Mouse (Mus musculus) forebrain, embryonic 13.5 days (tissue): Measurements from ENCODE around the gene Mrps27. TPM values are rescaled to one million over a fixed set of nuclear protein-coding genes. Genes with fewer than 3 reads are reported as not detected.

Experiments used
- ATAC-seq: fragments of 200-750 bp; cut with Nextera tagmentation; 2 replicates; pipeline ENCODE4 v1.8.0; 2017
- H3K27ac ChIP-seq: fragments of 300-500 bp; sonication (generic); 2 replicates; pipeline ENCODE4 v1.5.1; 2015; ENCODE audit warnings: inconsistent platforms, mild to moderate bottlenecking, moderate library complexity
- H3K27me3 ChIP-seq: fragments of 300-500 bp; sonication (generic); 2 replicates; pipeline ENCODE4 v1.6.1; 2015; ENCODE audit warnings: mild to moderate bottlenecking, inconsistent platforms
- H3K36me3 ChIP-seq: fragments of 300-500 bp; sonication (generic); 2 replicates; pipeline ENCODE4 v1.6.1; 2015; ENCODE audit warnings: mild to moderate bottlenecking, inconsistent platforms; ENCODE audit not compliant: poor library complexity, severe bottlenecking
- H3K4me1 ChIP-seq: fragments of 300-500 bp; sonication (generic); 2 replicates; pipeline ENCODE4 v1.6.1; 2015; ENCODE audit warnings: inconsistent platforms
- H3K4me2 ChIP-seq: fragments of 300-500 bp; sonication (generic); 2 replicates; pipeline ENCODE4 v1.6.1; 2015; ENCODE audit warnings: inconsistent platforms, mild to moderate bottlenecking, moderate library complexity
- H3K4me3 ChIP-seq: fragments of 300-500 bp; sonication (generic); 2 replicates; pipeline ENCODE4 v1.5.1; 2015; ENCODE audit warnings: mild to moderate bottlenecking, inconsistent platforms
- H3K9ac ChIP-seq: fragments of 300-500 bp; sonication (generic); 2 replicates; pipeline ENCODE4 v1.6.1; 2015; ENCODE audit warnings: mild to moderate bottlenecking, inconsistent platforms
- H3K9me3 ChIP-seq: fragments of 300-500 bp; sonication (generic); replicated peaks from 2 replicates; pipeline ENCODE4 v1.6.1; 2016; ENCODE audit warnings: inconsistent platforms
- WGBS: fragments of 180-500 bp; shearing (Covaris S2); methylation state at CpG from one replicate; pipeline ENCODE4 v1.1.7; 2015; 5-methylcytosine and 5-hydroxymethylcytosine counted together
- polyA plus RNA-seq: library from polyadenylated mRNA; unstranded; fragments of >200 nt; fragmentation: Nextera tagmentation; extraction: Ambion mirVana; gene quantifications from 2 replicates; pipeline ENCODE4 v1.2.1, GENCODE M21; 2015

The Mrps27 gene
- polyA plus RNA-seq, 1 experiment from 2014 or later = 44.9 TPM

GRCm38 (mm10) chr13:99447403-99448199 is 103.0 kb downstream of the Mrps27 start:
- H3K4me2 ChIP-seq = peak overlapping the region; percentile 67
- H3K9me3 ChIP-seq = no peaks in the 10 kb centered on the region
- peak overlapping the region; percentile 73 for H3K9ac ChIP-seq
- peak; percentile 13 for ATAC-seq
- H3K4me1 ChIP-seq = peaks cover 93% of the 10 kb centered on the region
- H3K27me3 ChIP-seq = no peaks in the 10 kb centered on the region
- WGBS = 10% methylated on average over 11 of the region's 11 CpGs
- peaks cover 6% of the 10 kb centered on the region; the same call in 1 of the 2 replicates for H3K36me3 ChIP-seq
- H3K4me3 ChIP-seq = peak overlapping the region; percentile 44
- peak overlapping the region; percentile 95 for H3K27ac ChIP-seq

GRCm38 (mm10) chr13:99448278-99448677 is 103.7 kb downstream of the Mrps27 start:
- Histone ChIP-seq H3K4me3 (no peak overlapping the region), H3K27ac (peak overlapping the region; percentile 95), H3K9me3 (no peaks in the 10 kb centered on the region), H3K27me3 (no peaks in the 10 kb centered on the region), H3K9ac (no peak overlapping the region), H3K36me3 (peaks cover 13% of the 10 kb centered on the region; the same call in 1 of the 2 replicates), H3K4me2 (no peak overlapping the region), H3K4me1 (peaks cover 87% of the 10 kb centered on the region)
- WGBS = 31% methylated on average over 4 of the region's 4 CpGs
- ATAC-seq = no peak

GRCm38 (mm10) chr13:99449547-99449946 is 105.0 kb downstream of the Mrps27 start:
- Histone ChIP-seq H3K4me1 (peaks cover 74% of the 10 kb centered on the region), H3K9me3 (no peaks in the 10 kb centered on the region), H3K36me3 (peaks cover 15% of the 10 kb centered on the region; the same call in 1 of the 2 replicates), H3K4me2 (no peak overlapping the region), H3K4me3 (no peak overlapping the region), H3K27me3 (no peaks in the 10 kb centered on the region), H3K27ac (peak overlapping the region; percentile 95), H3K9ac (no peak overlapping the region)
- WGBS = 83% methylated on average over 4 of the region's 4 CpGs
- ATAC-seq = no peak

- Histone ChIP-seq H3K27ac (0 out of 2 replicates have a peak overlapping the region, but pooled peaks have one; percentile 57), H3K9me3 (no peaks in the 10 kb centered on the region), H3K27me3 (no peaks in the 10 kb centered on the region), H3K4me2 (no peak overlapping the region), H3K36me3 (peaks cover 21% of the 10 kb centered on the region; the same call in 1 of the 2 replicates), H3K4me3 (no peak overlapping the region), H3K9ac (no peak overlapping the region), H3K4me1 (peaks cover 73% of the 10 kb centered on the region)
- ATAC-seq = no peak
- WGBS = 70% methylated on average over 7 of the region's 7 CpGs
Measured at GRCm38 (mm10) chr13:99450766-99451165, 106.2 kb downstream of the Mrps27 start.

- peaks cover 73% of the 10 kb centered on the region for H3K4me1 ChIP-seq
- no peak overlapping the region for H3K9ac ChIP-seq
- H3K4me3 ChIP-seq = no peak overlapping the region
- H3K36me3 ChIP-seq = peaks cover 21% of the 10 kb centered on the region; the same call in 1 of the 2 replicates
- no peaks in the 10 kb centered on the region for H3K27me3 ChIP-seq
- no peak overlapping the region for H3K4me2 ChIP-seq
- H3K27ac ChIP-seq = peak overlapping the region; percentile 57
- no peak for ATAC-seq
- WGBS = 85% methylated on average over 5 of the region's 5 CpGs
- no peaks in the 10 kb centered on the region for H3K9me3 ChIP-seq
Measured at GRCm38 (mm10) chr13:99451276-99451675, 106.7 kb downstream of the Mrps27 start.

- Histone ChIP-seq H3K4me2 (no peak overlapping the region), H3K4me1 (peaks cover 71% of the 10 kb centered on the region), H3K9ac (no peak overlapping the region), H3K4me3 (no peak overlapping the region), H3K36me3 (peaks cover 31% of the 10 kb centered on the region; the same call in 1 of the 2 replicates), H3K27me3 (no peaks in the 10 kb centered on the region), H3K27ac (0 out of 2 replicates have a peak overlapping the region, but pooled peaks have one; percentile 35), H3K9me3 (no peaks in the 10 kb centered on the region)
- ATAC-seq = no peak
- 83% methylated on average over 3 of the region's 3 CpGs for WGBS
Measured at GRCm38 (mm10) chr13:99452444-99452843, 107.9 kb downstream of the Mrps27 start.

GRCm38 (mm10) chr13:99454977-99455376 is 110.4 kb downstream of the Mrps27 start:
- H3K4me1 ChIP-seq = peaks cover 63% of the 10 kb centered on the region
- ATAC-seq = no peak
- WGBS = 89% methylated on average over 7 of the region's 7 CpGs

GRCm38 (mm10) chr13:99458658-99459386 is 114.2 kb downstream of the Mrps27 start:
- ATAC-seq = peak; percentile 94
- Histone ChIP-seq H3K27me3 (no peaks in the 10 kb centered on the region), H3K4me3 (no peak overlapping the region), H3K9me3 (no peaks in the 10 kb centered on the region), H3K4me1 (peaks cover 55% of the 10 kb centered on the region), H3K27ac (peak overlapping the region; percentile 92), H3K4me2 (peak overlapping the region; percentile 10; the same call in 1 of the 2 replicates), H3K9ac (0 out of 2 replicates have a peak overlapping the region, but pooled peaks have one; percentile 8), H3K36me3 (peaks cover 31% of the 10 kb centered on the region)
- 34% methylated on average over 12 of the region's 12 CpGs for WGBS

More at GRCm38 (mm10) chr13:99454977-99455376, 110.4 kb downstream of the Mrps27 start:
- H3K4me3 ChIP-seq = no peak overlapping the region
- H3K9me3 ChIP-seq = no peaks in the 10 kb centered on the region
- H3K27ac ChIP-seq = 0 out of 2 replicates have a peak overlapping the region, but pooled peaks have one; percentile 7
- no peak overlapping the region for H3K9ac ChIP-seq
- no peaks in the 10 kb centered on the region for H3K27me3 ChIP-seq
- H3K4me2 ChIP-seq = no peak overlapping the region
- H3K36me3 ChIP-seq = peaks cover 28% of the 10 kb centered on the region; the same call in 1 of the 2 replicates

- Histone ChIP-seq H3K4me1 (peaks cover 58% of the 10 kb centered on the region), H3K4me2 (no peak overlapping the region), H3K9ac (0 out of 2 replicates have a peak overlapping the region, but pooled peaks have one; percentile 8), H3K9me3 (no peaks in the 10 kb centered on the region), H3K27ac (peak overlapping the region; percentile 92), H3K4me3 (no peak overlapping the region), H3K27me3 (no peaks in the 10 kb centered on the region), H3K36me3 (peaks cover 31% of the 10 kb centered on the region)
- peak; percentile 27; the same call in 1 of the 2 replicates for ATAC-seq
- WGBS = 90% methylated on average over 4 of the region's 4 CpGs
Measured at GRCm38 (mm10) chr13:99459612-99460011, 115.0 kb downstream of the Mrps27 start.

- Histone ChIP-seq H3K4me3 (no peak overlapping the region), H3K27me3 (no peaks in the 10 kb centered on the region), H3K4me2 (no peak overlapping the region), H3K9ac (no peak overlapping the region), H3K9me3 (no peaks in the 10 kb centered on the region), H3K4me1 (peaks cover 54% of the 10 kb centered on the region), H3K27ac (no peak overlapping the region), H3K36me3 (peaks cover 19% of the 10 kb centered on the region)
- ATAC-seq = no peak
- 96% methylated on average over 4 of the region's 4 CpGs for WGBS
Measured at GRCm38 (mm10) chr13:99461886-99462285, 117.3 kb downstream of the Mrps27 start.

GRCm38 (mm10) chr13:99464551-99464950 is 120.0 kb downstream of the Mrps27 start:
- H3K27me3 ChIP-seq = no peaks in the 10 kb centered on the region
- no peaks in the 10 kb centered on the region for H3K9me3 ChIP-seq
- H3K4me2 ChIP-seq = no peak overlapping the region
- H3K4me1 ChIP-seq = peaks cover 62% of the 10 kb centered on the region
- H3K36me3 ChIP-seq = peaks cover 24% of the 10 kb centered on the region
- no peak overlapping the region for H3K27ac ChIP-seq
- ATAC-seq = no peak
- H3K9ac ChIP-seq = no peak overlapping the region
- H3K4me3 ChIP-seq = no peak overlapping the region
- 74% methylated on average over 4 of the region's 4 CpGs for WGBS
